Mouse (Mus musculus) inflammation-experienced regulatory T-cells, adult 6 months (primary cell): ENCODE measurements at regions not wholly inside any gene's neighbourhood (a gene's known extent, or its start where the extent isn't known, plus 50 kb on each side); places are given as distances from the start of the nearest gene placed in this dataset.

Experiments
- ATAC-seq: one replicate; pipeline ENCODE4 v1.8.0; 2017

DNA sequence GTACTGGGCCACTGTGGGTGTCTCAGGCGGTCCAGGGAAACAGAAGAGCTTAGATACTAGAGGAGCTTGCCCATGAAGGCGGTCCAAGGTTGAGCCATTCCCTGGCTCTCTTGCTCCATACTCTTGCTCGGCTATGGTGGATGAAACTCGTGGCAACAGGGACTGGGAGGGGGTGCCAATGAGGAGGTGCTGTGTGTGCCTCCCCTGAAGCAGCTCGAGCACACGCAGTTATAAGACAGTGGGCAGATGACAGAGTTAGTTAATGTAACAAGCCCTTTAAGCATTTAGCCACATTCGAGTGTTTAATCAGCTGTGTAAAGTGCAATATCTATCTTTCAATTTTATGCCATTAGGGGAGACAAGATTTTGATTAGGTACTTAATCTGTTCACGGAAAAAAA is 237.5 kb downstream of the Dhx35 start:
- ATAC-seq = no peak

DNA sequence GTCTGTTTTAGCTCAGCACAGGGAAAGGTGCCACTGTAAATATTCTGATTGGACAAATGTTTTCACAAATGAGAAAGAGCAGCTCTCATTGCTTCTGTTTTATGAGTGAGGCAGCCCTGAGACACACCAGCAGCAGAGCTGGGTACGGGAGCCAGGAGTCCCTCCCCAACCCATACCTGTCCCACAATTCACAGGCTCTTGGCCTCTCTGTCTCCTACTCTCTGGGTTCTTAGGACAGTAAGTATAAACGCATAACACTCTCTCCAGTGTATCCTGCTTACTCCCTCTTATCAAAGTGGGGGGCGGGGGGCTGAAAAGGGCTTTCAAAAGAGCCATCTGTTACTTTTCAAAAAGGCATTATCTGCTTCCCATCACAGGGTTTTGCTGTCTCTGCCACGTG is 245.3 kb downstream of the Dhx35 start:
- no peak for ATAC-seq

DNA sequence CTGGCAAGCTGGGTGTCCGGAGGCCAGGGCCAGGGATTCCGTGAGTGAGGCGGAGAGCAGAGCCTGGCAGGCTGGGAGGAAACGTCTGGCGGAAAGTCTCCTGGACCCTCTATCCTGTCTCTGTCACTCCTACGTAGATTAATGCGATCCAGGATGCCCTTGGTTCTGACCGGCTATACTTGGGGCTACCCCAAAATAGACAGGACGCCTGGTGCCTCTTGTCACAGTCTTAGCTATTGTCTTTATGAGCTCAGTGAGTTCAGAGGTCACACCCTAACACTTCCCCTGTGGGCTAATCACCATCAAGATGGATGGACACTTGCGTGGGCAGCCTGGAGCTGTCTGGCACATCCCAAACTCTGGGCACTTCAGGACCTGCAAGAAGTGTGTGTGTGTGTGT is 258.9 kb downstream of the Dhx35 start:
- no peak for ATAC-seq

DNA sequence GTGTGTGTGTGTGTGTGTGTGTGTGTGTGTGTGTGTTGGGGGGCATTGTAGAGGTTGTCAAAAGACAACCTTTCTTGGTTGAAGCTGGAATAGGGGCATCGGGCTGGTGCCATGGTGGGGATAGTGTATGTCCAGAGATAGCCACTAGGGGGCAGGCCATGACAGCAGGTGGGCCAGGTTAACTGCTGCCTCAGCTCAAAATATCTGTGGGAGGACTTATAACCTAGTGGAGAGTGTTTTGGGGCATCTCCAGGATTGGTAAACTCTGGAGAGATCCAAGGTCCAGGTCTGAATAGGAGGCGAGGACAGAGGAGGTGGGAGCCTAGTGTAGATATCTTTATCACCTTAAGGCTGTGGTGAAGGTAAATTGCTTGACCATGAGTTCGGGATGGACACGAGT is 259.3 kb downstream of the Dhx35 start:
- no peak for ATAC-seq

DNA sequence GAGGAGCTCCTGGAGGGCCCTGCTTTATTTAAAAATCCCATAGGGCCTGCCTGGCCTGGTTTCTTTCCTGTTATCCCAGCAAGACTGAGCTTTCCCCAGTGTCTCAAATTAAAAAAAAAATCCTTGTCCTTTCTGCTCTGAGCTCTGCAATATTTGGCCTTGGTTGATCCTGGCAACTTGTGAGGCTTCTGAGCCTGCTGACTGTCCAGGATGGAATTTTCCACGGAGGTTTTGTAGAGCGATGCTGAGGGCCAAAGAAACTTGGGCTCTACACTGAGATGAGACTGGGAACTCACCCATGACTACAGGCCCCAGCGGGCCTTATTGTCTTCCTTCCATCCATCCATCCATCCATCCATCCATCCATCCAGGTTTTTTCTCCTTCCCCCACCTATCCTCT is 259.8 kb downstream of the Dhx35 start:
- ATAC-seq = no peak

DNA sequence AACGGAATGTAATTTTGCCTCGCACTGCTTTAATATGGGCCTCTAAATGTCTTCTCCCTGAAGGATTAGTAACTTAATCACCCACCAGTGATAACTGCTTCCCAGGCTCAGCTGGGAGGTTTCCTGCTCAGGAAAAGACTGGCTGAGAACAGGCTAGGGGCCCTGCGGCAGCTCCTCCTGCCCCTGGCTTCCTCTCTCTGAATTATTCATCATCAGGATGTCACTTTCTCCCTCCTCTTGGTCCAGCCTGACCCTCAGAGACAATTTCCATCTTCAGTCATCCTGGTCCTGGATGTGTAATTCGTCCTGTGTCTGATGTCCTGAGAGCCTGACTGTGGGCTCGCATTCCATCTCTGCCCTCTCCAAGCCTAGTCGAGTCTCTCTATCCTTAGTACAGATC is 261.2 kb downstream of the Dhx35 start:
- no peak for ATAC-seq

DNA sequence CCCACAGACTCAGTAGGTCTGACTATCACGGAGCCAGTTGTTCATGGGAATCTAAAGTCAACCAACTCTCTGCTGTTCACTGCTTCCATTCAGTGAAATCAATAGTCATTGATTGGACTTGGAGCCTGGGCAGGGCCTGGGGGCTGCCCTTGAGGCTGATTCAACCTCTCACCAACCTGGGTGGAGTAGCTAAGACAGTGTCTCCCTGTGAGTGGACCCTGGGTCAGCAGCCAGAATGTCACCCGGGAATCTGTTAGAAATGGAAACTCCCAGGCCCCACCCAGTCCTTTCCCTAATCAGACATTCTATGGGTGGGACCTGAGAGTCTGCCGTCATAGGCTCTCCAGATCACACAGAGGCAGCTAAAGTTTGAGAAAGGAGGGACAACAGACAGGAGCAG is 262.4 kb downstream of the Dhx35 start:
- no peak for ATAC-seq

DNA sequence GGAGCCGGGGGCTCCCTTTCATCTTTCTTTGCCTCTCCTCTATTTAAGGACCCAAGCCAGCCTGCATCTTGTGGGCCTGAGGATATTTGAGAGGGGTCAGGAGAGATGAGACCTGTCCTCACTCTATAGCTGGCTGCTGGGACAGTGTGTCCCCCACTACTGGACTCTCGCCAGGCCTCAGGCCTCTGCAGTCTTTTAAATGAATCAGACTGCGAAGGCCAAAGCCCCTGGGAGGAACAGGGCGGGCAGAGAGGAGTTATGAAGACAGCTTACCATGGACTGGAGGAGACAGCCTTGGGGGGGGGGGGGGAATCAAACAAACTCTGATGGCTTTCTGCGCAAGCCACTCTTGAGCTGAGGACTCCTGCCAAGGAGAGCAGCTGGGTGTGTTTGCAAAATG is 262.9 kb downstream of the Dhx35 start:
- no peak for ATAC-seq

DNA sequence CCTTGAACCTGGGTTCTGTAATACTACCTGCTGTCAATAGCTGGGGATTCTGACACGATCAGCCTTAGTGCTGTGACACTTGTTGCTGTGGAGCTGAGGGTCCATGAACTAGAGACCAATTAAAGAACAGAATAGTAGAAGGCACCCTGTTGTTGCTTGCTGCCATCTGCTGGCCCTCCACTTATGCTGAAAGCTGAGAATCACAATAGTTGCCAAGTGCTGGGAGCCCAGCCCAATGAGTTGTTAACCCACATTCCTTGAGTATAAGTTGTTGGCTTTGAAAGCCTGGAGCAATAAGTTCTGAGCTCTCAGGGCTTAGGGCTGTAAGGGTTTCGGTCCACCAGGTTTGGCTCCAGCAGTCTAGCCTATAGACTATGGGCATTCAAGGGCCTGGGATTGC is 267.7 kb downstream of the Dhx35 start:
- ATAC-seq = no peak

DNA sequence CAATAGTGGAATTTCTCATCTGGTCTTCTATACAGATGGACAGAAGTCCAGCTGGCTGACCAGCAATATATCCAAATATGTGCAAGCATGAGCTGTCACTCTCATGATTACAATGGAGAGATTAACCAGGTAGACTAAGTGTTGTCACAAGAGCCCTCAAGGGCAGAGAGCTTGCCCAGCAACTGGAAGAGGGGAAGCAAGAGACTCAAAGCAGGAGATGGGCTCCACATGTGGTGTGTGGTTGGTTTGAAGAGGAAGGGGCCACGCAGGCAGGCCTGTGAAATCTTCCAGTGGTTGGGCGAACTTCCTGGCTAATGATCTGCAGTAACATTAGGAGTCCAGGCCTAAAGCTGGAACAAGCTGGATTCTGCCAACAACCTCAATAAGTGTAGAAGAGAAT is 268.1 kb downstream of the Dhx35 start:
- no peak for ATAC-seq

DNA sequence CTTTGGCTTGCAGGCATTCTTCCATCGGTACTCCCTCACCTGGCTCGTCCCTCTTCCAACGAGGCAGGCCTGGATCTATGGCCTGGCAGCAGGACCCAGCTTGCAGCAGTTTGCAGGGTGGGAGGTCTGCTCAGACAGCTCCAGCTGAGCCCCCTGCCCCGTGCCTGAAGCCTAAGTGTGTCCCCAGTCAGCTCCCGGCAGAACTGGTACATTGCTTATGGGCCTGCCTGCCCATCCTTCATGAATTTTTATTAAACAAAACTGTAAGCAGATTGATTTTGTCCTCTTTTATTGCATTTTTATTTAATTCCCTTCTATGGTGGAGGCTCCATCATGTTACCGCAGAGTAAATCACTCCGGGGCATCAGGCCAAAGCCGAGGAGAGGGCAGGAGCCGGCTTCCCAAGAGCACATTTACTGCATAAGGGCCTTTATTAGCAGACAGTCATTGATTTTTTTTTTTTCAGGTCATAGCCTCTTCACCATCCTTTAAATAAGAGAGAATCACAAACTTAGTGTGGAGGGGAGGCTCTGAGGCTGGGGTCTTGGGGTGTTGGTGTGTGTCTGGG is 269.9 kb downstream of the Dhx35 start:
- no peak for ATAC-seq

DNA sequence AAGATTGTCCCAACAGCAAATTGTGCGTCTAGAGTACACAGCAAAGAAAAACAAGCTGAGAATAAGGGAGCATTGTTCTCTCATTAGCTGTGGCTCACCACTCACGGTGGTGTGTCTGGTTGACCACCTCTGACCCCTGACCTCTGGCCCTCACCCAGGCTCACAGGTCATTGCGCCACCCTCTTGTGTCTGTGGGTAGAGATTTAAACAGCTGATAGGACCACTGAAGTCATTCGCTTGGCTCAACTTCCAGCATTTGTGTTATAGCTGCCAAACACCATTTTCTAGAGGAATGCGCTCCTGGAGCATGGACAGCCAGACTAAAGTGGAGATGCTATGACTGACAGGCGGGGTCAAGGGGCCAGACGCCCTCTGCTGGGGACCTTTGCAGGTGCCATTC is 272.9 kb downstream of the Dhx35 start:
- no peak for ATAC-seq

DNA sequence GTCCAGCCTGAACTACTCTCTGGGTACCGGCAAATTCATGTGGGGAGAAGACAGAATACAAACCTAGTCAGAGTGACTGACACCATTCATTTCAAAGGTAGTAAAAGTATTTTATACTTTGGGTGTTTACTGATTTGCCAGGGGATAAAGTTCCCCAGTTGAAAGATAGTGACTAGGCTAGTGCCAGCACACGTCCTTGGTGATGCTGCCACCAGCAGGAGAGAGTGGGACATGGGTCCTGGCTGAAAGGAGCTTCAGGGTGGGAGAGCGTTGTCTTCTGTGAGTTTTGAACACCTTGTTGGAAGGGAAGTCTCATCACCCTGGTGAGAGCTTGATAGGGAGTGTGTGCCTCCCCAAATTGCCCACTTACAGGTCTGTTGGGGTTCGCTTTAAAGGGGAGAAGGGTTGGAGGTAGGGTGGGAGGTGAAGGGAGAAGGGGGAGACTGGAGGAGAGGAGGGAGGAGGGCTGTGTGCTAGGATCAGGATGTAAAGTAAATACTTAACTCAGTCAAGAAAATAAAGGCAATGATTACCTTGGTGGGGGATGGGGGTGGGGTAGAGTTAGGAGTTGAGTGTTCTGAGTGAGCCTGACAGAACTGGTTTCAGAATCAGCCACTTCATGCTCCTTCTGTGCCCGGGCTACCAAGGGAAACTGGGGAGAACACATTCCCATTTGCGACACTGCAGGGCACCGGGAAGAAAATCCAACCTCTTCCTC is 273.9 kb downstream of the Dhx35 start:
- no peak for ATAC-seq

DNA sequence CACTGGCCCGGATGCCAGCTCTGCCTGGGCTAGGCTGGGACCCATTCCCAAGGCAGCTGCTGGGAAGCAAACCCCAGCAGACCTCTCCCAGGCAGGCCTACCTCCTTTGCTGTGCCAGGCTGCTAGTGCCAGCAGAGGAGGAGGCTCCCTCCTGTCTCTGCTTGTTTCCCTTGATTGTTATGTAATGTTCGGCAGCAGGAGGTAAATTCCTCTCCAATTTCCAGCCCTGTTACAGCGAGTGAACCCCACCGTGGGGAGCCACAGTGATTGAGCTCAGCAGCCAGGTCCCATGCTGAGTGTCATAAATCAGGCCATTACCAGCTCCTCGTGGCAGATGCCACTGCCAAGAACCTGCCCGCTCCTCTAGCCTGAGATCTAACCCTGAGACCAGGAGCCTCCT is 274.6 kb downstream of the Dhx35 start:
- no peak for ATAC-seq

DNA sequence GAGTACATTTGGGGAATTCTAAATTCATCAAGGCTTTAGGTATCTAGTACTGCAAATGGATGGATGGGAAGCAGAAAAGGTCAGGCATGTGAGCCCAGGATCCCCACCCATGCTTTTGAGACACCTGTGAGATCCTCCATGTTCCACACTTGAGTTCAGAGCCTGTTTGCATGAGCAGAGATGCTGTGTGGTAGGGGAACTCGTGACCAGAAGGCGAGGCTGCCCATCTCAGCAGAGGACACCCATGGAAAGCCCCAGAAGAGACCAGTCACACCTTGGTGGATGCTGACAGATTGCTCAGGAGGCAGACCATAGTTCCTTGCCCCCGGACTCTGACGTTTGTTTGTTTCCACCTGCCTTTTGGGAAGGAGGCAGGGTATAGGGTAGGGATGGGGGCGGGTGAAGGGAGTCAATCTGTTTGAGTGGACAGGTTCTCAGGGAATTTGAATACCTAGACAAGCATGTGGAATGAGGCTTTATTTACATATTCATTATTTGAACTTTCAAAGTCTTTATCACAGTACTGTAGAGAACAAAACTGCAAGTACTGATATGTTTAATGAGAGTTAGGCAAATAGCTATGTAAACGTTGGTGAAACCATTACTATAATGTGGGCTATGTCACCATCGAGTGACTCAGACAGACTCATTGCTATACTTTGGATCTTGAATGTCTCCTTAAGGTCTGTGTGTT is 278.5 kb downstream of the Dhx35 start:
- no peak for ATAC-seq

DNA sequence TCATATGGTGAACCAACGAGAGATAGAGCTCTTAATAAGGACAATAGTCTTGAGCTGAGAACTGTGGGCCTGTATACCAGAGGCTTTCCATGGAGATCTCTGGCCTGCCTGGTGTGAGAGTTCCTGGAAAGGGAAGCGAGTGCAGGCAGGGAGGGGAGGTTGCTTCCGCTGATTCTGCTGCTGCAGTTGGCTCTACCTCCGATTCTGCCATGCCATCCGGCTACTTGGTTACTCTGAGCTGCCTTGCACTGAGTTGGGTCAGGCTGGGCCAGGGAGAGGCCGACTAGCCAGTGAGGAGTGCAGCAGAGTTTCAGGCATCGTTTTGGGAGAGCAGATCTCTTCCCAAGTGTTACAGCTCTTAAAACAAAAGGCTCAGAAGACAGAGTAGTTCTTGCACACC is 285.2 kb downstream of the Dhx35 start:
- no peak for ATAC-seq

DNA sequence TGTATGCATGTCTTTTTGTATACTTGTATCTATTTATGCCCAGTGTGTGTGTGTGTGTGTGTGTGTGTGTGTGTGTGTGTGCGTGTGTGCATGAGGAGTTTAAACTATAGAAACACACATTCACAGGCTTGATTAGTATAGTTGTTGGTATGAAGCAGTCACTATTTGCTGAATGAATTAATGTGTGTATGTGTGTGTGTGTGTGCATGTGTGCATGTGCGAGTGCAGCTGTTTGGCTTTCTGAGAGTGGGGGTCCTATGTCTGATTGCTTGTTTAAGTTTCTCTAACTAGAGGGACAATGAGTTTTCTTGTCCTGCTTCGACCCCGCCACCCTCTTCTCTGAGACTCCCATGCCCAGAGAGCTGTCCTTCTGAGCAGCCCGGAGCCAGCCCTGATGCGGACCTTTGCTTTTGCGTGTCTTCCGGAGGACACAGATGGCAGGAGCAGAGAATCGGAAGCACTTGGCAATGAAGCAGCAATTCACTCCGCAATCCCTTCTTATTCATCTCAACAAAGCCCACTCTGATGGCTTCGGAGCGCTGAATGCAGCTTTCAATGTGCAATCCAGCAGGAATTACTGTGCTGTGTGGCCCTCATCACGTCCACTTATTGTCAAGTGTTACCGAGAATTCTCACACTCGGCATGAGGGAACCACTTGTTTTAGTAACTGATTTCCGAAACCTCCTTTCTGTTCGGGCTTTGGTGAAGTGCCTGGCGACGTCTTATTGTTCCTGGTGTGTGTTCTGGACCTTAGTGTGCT is 286.4 kb downstream of the Dhx35 start:
- no peak for ATAC-seq

DNA sequence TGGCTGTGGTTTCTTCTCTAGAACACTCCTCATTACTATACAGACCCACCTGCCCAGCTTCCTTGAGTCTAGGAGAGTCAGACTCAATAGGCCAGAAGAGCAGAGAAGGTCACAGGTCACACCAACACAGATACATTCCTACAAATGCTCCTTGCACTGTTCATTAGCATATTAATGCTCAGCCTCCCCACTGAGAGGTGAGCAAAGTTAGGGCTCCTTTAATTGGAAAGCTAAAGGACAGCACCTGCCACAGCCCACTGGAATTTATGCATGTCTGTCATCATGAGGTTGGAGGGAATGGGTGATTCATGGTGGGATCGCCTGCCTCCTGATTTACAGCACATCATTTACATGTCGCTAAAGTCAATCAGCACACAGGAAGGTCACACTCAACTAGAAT is 292.2 kb downstream of the Dhx35 start:
- no peak for ATAC-seq

DNA sequence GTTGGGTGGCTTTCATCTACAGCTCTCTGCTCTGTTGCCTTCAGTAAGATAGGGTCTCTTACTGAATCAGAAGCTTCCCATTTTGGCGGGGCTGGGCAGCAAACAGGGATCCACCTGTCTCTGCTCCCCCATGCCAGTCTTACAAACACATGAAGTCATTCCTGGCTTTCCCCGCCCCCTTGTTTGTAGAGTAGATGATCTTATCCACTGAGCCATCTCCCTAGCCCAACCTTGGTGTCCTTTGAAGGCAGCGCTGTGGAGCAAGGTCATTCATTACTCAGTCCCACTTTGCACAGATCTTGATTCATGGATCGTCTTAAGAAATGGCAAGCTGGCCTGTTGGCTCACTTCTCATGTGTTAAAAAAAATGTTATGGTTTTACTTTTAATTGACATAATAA is 293.6 kb downstream of the Dhx35 start:
- ATAC-seq = no peak

DNA sequence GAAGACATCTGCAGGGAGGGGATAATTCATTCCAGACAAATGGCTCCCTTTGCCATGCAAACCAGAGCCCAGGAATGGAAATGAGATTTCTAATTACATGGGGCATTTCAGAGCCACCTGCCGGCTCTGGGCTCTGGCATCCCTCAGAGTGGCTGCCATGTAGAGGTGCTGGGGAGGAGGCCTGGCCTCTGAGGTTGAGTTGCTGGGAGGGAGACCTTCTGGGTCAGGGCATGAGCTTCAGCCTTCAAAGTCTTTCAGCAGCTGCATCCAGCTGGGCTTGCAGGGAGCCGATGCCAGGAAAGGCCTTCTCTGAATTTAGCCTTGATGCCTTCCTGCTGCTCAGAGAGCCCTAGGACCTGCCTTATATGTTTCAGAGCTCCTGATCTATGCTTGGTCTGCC is 302.1 kb downstream of the Dhx35 start:
- ATAC-seq = no peak

DNA sequence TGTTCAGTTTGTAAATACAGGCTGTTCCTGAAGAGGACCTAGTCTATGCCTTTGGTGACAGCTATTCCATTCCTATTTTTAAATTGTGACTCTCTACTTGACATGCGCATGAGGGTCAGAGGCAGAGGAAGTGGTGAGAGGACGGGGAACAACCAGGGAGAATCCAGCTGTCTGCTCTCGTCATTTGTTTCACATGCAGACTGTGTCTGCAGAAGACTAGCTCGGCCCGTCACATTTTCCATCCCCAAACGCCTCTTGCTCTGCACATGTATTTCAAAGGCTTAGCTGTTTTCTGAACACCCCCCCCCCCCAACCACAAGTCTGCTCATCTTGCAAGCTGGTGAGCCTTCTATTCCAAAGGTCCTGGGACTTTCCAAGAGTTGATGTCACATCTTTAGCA is 339.4 kb downstream of the Dhx35 start:
- ATAC-seq = peak; percentile 87

DNA sequence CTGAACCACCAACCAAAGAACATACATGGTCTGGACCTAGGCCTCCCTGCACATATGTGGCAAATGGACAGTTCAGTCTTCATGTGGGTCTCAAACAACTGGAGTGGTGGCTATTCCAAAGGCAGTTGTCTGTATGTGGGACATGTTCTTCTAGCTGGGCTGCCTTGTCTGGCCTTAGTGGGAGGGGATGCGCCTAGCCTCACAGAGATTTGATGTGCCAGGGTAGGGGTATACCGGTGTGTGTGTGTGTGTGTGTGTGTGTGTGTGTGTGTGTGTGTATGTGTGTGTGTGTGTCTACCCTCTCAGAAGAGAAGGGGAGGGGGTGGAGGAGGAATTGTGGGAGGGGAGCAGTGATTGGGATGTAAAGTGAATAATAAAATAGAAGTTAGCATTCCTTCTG is 344.0 kb downstream of the Dhx35 start:
- no peak for ATAC-seq

DNA sequence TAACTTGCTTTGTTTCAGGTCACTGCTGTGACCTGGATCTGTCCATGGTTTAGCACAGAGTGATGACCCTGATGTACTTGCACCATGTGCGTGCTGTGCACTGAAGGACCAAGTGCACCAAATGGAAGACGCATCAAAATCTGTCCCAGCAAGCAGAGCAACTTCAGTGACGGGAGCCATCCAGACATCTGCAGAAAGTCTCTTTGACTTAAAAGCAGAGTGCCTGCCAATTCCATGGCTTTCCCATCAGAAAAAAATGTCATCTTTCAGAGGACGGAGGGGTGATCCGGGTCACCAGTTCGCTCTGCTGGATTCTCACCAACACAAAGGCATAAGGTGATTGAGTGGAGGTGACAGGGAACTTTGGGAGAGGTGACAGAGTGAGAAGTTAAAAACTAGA is 351.4 kb downstream of the Dhx35 start:
- ATAC-seq = no peak

DNA sequence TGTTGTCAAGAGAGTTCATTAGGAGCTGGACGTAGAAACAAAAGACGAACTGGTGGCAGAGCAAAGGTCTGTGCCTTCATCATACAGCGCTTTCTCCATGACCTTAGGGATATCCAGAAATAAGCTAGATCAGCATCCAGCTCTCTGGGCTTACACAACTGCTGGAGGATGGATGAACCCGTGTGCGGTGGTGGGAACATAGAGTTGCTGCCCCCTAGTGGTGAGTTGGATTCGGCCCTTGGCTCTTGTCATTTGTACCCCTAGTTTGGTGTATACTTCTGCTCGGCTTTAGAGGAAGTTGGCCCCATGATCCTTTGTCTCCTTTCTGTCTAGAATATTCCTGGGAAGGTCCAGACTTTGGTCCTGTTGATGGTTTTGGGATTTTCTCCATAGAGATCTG is 369.4 kb downstream of the Dhx35 start:
- no peak for ATAC-seq
